Mouse (Mus musculus): ENCODE results near the gene Maats1. TPM values are rescaled to one million over a fixed set of nuclear protein-coding genes. Genes with fewer than 3 reads are reported as not detected.

Gene Maats1
- polyA plus RNA-seq, 1 experiment from 2014 or later: 0.05 TPM

DNA sequence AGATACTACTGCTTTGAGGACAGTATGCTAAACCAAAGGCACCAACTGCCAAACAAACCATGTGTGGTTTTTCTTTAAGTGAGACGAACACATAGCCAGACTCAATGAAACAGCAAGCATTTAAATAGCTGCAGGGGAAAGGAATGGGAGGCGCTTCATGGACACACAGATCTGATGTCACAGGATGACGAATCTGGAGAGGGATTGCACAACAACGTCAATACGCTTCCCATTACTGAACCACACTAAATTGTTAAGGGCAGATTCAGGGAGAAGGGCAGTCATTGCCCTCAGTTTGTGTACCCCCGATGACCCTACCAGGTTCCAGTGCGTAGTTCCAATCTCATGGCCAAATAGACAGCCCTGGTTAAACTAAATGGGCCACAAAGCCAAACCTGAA lies 56.1 kb downstream of the Maats1 start:
- H3K4me2 ChIP-seq: no peak overlapping the region
- H3K4me1 ChIP-seq: peaks cover 26% of the 10 kb centered on the region
- H3K27me3 ChIP-seq (replicated peaks): no peaks in the 10 kb centered on the region; the same call in 1 of the 2 replicates
- no peaks in the 10 kb centered on the region for H3K9me3 ChIP-seq (replicated peaks)
- H3K4me3 ChIP-seq: no peak overlapping the region
- H3K9ac ChIP-seq: no peak overlapping the region
- no peaks in the 10 kb centered on the region for H3K36me3 ChIP-seq
- ATAC-seq: no peak
- no peak overlapping the region for H3K27ac ChIP-seq
- WGBS (ENCODE audit: insufficient replicate concordance): 58% methylated on average over 7 of the region's 7 CpGs

DNA sequence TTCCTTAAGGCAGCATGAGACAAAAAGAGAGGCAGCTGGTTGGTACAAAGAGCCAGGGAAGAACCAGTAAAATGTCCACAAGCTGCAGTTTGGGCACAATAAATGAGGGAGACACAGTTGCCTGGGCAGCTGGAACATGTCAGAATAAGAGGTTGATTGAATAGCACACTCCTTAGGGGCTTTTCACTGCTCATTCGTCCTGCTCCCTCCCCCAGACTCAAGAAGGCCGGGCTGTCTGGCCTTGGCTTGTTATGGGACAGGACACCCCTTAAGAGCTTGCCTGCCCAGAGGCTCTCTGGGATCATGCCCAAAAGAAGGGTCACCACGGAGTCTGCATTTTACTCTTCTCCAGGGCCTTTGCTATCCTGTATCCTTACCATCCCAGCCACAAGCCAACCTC lies 58.6 kb downstream of the Maats1 start:
- no peak overlapping the region for H3K27ac ChIP-seq

DNA sequence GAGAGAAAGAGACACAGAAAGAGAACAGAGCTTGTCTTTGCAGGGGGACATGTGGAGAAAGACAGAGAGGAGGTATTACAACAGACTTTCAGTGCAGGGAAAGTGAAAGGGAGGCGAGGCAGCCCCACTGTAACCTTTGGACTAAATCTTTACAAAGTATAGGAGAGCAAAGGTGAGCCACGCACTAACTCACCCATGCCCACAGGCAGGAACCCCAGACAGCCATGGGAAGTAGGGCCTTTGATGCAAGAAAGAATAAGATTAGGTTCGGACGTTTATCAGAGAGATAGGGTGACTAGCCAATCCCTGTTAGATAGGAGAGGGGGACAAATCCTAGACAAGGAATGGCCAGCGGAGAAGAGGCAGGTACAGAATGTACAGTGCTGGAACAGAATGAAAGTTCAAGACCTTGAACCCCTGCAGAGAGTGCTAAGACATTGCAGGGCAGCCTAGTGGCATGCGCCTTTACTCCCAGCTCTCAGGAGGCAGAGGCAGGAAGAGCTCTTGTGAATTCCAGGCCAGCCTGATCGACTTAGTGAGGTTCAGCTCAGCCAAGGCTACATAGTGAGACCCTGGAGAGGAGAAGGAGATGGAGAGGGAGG lies 59.3 kb downstream of the Maats1 start:
- Histone ChIP-seq H3K4me3 (no peak overlapping the region), H3K4me1 (peaks cover 10% of the 10 kb centered on the region), H3K4me2 (0 out of 2 replicates have a peak overlapping the region, but pooled peaks have one; percentile 7), H3K36me3 (no peaks in the 10 kb centered on the region), H3K9me3 (replicated peaks) (no peaks in the 10 kb centered on the region), H3K27ac (peak overlapping the region; percentile 59; the same call in 1 of the 2 replicates), H3K9ac (no peak overlapping the region; the same call in 1 of the 2 replicates), H3K27me3 (replicated peaks) (no peaks in the 10 kb centered on the region; the same call in 1 of the 2 replicates)
- 50% methylated on average over 7 of the region's 7 CpGs for WGBS (ENCODE audit: insufficient replicate concordance)
- ATAC-seq: peak; percentile 61

More for the DNA sequence above, 58.6 kb downstream of the Maats1 start:
- Histone ChIP-seq H3K4me1 (peaks cover 15% of the 10 kb centered on the region), H3K9me3 (replicated peaks) (no peaks in the 10 kb centered on the region), H3K4me2 (no peak overlapping the region), H3K4me3 (no peak overlapping the region), H3K9ac (no peak overlapping the region), H3K36me3 (no peaks in the 10 kb centered on the region), H3K27me3 (replicated peaks) (no peaks in the 10 kb centered on the region; the same call in 1 of the 2 replicates)
- no peak for ATAC-seq
- 43% methylated on average over 3 of the region's 3 CpGs for WGBS (ENCODE audit: insufficient replicate concordance)

DNA sequence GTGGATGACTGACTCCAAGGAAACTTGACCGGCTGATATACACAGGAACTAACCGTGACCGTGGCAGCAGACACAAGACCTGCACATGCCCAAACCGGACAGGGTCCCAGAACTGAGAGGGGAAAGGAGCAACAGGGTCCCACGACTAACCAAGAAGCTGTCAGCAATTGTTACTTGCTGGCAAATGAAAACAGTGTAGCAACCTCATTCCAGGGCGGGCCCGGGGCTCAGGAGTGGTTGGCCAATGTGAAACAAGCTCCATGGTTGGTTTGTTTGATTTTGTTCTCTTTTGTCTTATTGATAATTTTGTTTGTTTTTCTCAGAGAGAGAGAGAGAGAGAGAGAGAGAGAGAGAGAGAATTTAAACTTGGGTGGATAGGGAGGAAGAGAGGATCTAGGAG lies 61.0 kb downstream of the Maats1 start:
- Histone ChIP-seq H3K27ac (no peak overlapping the region), H3K36me3 (no peaks in the 10 kb centered on the region)

DNA sequence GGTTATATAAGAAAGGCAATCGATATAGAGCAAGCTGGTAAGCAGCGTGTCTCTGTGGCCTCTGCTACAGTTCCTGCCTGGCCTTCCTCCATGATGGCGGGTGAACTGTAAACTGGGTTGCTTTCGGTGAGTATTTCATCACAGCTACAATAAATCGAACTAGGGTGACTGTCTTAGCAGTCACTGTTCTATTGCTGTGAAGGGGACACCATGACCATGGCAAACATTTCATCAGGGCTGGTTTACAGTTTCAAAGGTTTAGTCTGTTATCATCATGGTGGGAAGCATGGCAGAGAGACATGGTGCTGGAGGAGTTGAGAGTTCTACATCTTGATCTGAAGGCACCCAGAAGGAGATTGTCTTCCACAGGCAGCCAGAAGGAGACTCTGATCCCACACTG lies 62.1 kb downstream of the Maats1 start:
- H3K4me2 ChIP-seq: no peak overlapping the region
- no peak overlapping the region for H3K27ac ChIP-seq
- WGBS (ENCODE audit: insufficient replicate concordance): 69% methylated on average over 5 of the region's 5 CpGs
- no peak overlapping the region for H3K9ac ChIP-seq
- no peaks in the 10 kb centered on the region for H3K9me3 ChIP-seq (replicated peaks)
- no peak overlapping the region for H3K4me3 ChIP-seq
- H3K27me3 ChIP-seq (replicated peaks): no peaks in the 10 kb centered on the region; the same call in 1 of the 2 replicates
- ATAC-seq: no peak
- no peaks in the 10 kb centered on the region for H3K36me3 ChIP-seq
- peaks cover 6% of the 10 kb centered on the region; the same call in 1 of the 2 replicates for H3K4me1 ChIP-seq

More for the DNA sequence above, 61.0 kb downstream of the Maats1 start:
- no peaks in the 10 kb centered on the region for H3K9me3 ChIP-seq (replicated peaks)
- H3K4me1 ChIP-seq: peaks cover 6% of the 10 kb centered on the region; the same call in 1 of the 2 replicates
- H3K27me3 ChIP-seq (replicated peaks): no peaks in the 10 kb centered on the region; the same call in 1 of the 2 replicates
- WGBS (ENCODE audit: insufficient replicate concordance): 69% methylated on average over 7 of the region's 7 CpGs
- H3K9ac ChIP-seq: no peak overlapping the region
- H3K4me2 ChIP-seq: no peak overlapping the region
- no peak overlapping the region for H3K4me3 ChIP-seq
- ATAC-seq: no peak

DNA sequence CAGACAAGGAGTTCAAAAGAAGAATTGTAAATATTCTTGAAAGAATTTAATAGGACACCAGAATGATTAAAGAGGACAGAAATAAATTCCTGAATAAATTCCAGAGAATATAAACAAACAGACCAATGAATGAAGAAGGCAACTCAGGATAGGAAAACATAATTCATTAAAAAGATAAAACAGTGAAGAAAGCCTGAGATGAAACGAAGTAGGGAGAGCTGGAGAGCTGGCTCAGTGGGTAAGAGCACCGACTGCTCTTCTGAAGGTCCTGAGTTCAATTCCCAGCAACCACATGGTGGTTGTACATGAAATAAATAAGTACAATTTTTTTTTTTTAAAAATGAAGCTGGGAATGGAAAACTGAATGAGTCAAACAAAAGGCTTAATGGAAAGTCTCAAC lies 67.2 kb downstream of the Maats1 start:
- no peaks in the 10 kb centered on the region for H3K36me3 ChIP-seq
- no peak overlapping the region for H3K27ac ChIP-seq
- no peaks in the 10 kb centered on the region for H3K4me1 ChIP-seq
- 62% methylated on average over 2 of the region's 2 CpGs for WGBS (ENCODE audit: insufficient replicate concordance)
- no peaks in the 10 kb centered on the region for H3K27me3 ChIP-seq (replicated peaks)
- H3K9ac ChIP-seq: no peak overlapping the region
- ATAC-seq: no peak
- no peaks in the 10 kb centered on the region for H3K9me3 ChIP-seq (replicated peaks)
- H3K4me3 ChIP-seq: no peak overlapping the region
- no peak overlapping the region for H3K4me2 ChIP-seq

DNA sequence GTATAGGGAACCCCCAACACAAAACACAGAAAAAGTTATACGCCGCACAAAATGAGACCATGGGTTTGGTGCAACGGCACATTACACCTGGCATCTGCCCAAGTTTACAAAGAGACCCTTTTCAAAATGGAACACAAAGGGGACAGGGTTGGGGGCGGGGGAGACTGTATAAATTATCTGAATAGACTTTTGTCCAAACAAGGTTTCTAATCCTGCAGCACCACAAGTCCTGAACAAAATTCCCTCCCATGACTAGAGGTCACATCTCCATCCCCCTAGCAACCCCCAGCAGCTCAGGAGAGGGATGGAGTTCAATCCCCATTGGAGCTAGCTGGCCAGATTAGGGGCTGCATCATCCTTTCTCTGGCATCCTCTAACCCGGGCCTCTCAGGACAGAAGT lies 69.5 kb downstream of the Maats1 start:
- H3K4me3 ChIP-seq: no peak overlapping the region
- H3K9ac ChIP-seq: no peak overlapping the region
- H3K27ac ChIP-seq: no peak overlapping the region
- no peaks in the 10 kb centered on the region for H3K9me3 ChIP-seq (replicated peaks)
- no peaks in the 10 kb centered on the region for H3K4me1 ChIP-seq
- no peaks in the 10 kb centered on the region for H3K27me3 ChIP-seq (replicated peaks)
- WGBS (ENCODE audit: insufficient replicate concordance): 75% methylated on average over 5 of the region's 5 CpGs
- no peak overlapping the region for H3K4me2 ChIP-seq
- no peak for ATAC-seq
- no peaks in the 10 kb centered on the region for H3K36me3 ChIP-seq

DNA sequence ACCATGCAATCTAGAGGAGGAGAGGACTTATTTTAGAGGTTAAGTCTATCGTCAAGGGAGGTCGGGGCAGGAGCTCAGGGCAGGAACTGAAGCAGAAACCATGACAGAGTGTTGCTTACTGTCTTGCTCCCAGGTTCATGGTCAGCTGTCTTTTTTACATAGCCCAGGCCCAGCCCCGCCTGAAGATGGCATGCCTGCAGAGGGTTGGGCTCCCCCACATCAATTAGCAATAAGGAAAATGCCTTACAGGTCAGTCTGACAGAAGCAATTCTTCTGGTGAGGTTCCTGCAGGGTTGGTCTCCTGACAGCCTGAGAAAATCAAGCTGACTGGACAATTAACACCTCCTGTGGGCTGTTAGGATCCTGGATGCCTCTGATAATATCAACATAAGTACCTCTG lies 70.3 kb downstream of the Maats1 start:
- Histone ChIP-seq H3K36me3 (no peaks in the 10 kb centered on the region), H3K9me3 (replicated peaks) (no peaks in the 10 kb centered on the region), H3K4me3 (no peak overlapping the region), H3K9ac (no peak overlapping the region), H3K4me2 (no peak overlapping the region), H3K27ac (no peak overlapping the region), H3K4me1 (no peaks in the 10 kb centered on the region), H3K27me3 (replicated peaks) (no peaks in the 10 kb centered on the region)
- WGBS (ENCODE audit: insufficient replicate concordance): 25% methylated on average over 3 of the region's 3 CpGs
- no peak for ATAC-seq

DNA sequence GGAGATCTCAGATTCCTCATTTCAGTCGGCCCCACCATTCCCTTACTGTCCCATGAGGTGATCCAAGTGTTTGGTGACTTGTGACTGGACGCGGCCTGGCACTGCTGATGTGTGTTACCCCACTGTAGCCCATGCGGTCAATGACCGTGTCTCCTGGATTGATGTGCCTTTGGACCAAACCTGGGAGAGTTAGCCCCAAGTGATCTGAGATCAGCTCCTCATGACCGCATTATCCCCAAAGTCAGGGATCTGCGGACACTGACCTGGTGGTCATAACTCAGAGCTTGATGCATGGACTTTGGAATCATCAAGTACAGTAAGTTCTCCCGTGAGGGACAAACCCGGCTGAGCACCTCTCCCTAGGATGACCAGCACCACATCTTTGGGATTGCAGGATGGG lies 86.0 kb downstream of the Maats1 start:
- ATAC-seq: no peak
- H3K9ac ChIP-seq: no peak overlapping the region
- WGBS (ENCODE audit: insufficient replicate concordance): 74% methylated on average over 9 of the region's 9 CpGs

DNA sequence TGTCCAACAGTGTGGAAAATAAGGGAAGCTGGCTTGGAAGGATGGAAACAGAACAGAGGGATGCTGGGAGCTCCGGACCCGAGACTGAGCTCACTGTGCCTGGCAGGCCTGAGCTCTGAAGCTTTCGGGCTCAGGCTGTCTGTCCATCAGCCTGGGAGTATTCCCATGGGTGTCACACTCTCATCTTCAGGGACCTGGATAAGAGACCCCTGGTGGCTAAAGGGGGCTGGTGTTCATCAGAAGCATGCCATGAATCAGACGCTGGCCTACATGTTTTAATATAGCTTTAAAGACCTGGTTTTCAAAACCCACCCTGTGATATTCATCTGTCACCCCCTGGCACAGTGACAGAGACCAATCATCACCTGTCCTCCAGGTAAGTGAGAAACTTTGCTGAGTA lies 86.8 kb downstream of the Maats1 start:
- no peak overlapping the region for H3K4me3 ChIP-seq
- H3K36me3 ChIP-seq: no peaks in the 10 kb centered on the region
- H3K4me2 ChIP-seq: no peak overlapping the region
- ATAC-seq: no peak
- H3K4me1 ChIP-seq: no peaks in the 10 kb centered on the region
- H3K27me3 ChIP-seq (replicated peaks): 0 out of 2 replicates have a peak, but pooled peaks cover 7% of the 10 kb centered on the region
- H3K9me3 ChIP-seq (replicated peaks): no peaks in the 10 kb centered on the region
- no peak overlapping the region for H3K9ac ChIP-seq
- H3K27ac ChIP-seq: no peak overlapping the region
- 63% methylated on average over 4 of the region's 4 CpGs for WGBS (ENCODE audit: insufficient replicate concordance)

More for the DNA sequence above, 86.0 kb downstream of the Maats1 start:
- Histone ChIP-seq H3K36me3 (no peaks in the 10 kb centered on the region), H3K4me2 (no peak overlapping the region), H3K27me3 (replicated peaks) (0 out of 2 replicates have a peak, but pooled peaks cover 7% of the 10 kb centered on the region), H3K4me3 (no peak overlapping the region), H3K27ac (no peak overlapping the region), H3K9me3 (replicated peaks) (no peaks in the 10 kb centered on the region), H3K4me1 (no peaks in the 10 kb centered on the region)

DNA sequence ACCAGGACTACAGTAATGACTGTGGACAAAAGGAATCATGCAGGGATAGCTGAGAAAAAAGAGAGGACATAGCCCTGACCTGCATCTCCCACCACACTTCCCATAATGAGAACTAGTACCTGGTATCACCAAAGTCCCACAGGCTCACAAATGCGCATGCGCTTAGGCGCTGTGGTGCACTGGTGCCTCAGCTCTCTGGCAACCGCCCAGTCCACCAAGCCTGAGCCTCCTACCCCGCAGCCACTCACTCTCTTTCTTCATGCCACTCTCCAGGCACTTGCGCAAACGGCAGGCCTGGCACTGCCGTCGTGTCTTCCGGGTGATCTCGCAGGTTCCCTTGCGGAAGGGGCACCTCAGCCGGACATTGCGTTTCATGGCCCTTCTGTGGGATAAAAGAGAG lies 87.9 kb downstream of the Maats1 start:
- Histone ChIP-seq H3K27me3 (replicated peaks) (peaks cover 7% of the 10 kb centered on the region; the same call in 1 of the 2 replicates), H3K9ac (no peak overlapping the region), H3K4me2 (no peak overlapping the region), H3K27ac (no peak overlapping the region), H3K4me3 (no peak overlapping the region), H3K4me1 (no peaks in the 10 kb centered on the region), H3K9me3 (replicated peaks) (no peaks in the 10 kb centered on the region), H3K36me3 (no peaks in the 10 kb centered on the region)
- 64% methylated on average over 14 of the region's 14 CpGs for WGBS (ENCODE audit: insufficient replicate concordance)
- no peak for ATAC-seq

DNA sequence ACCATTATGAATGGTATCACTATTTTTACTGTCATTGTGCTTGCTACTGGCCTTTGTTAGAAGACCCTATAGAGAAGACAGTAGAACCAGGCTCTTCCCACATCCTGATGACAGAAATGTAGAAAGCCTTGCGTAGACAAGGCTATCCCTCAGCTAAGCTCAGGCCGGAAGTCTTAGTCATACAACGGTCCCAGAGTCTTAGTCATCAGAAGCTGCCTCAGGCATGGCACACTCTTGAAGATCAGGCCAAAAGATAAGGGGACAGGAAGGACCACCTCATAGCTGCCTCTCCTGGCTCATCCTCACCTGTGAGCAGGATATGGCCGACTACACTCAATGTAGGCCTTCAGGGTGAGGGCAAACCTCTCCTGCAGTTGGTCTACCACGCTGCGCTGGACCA lies 91.5 kb downstream of the Maats1 start:
- no peaks in the 10 kb centered on the region for H3K9me3 ChIP-seq (replicated peaks)
- no peak overlapping the region for H3K4me2 ChIP-seq
- ATAC-seq: no peak
- no peaks in the 10 kb centered on the region for H3K36me3 ChIP-seq
- H3K27ac ChIP-seq: no peak overlapping the region
- H3K4me3 ChIP-seq: no peak overlapping the region
- WGBS (ENCODE audit: insufficient replicate concordance): 77% methylated on average over 6 of the region's 6 CpGs
- H3K27me3 ChIP-seq (replicated peaks): peaks cover 6% of the 10 kb centered on the region; the same call in 1 of the 2 replicates
- no peaks in the 10 kb centered on the region for H3K4me1 ChIP-seq
- no peak overlapping the region for H3K9ac ChIP-seq
